In the genomic region with DNA sequence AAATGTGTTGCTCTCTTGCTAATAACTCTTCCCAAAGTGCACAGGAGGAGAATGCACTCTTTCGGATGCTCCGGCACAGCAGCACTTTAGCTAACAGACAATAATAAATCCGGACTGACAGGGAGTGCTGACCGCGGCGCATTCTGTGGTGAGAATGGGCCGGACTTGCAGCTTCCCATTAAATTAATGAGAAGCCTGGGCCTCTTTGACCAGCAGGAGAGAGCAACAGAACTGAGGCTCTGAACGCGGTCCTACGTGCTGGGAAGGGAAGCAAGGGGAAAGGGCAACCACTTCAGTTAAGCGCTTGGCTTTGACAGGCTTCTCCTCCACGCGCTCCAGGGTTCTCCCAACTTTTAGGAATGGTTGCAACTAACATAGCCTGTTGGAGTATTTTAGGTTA, we compare ENCODE assay signal across 8 mouse cellular contexts.
DNase-seq lines count a peak whose midpoint lies in the region; ATAC-seq and TF ChIP-seq lines count a peak whose summit lies in the region.

No protein-coding gene starts in this region.

- no peak overlapping the region for H3K4me2 ChIP-seq in lung, postnatal 0 days (replicated peaks; ENCODE audit: low read depth, low read length)
- 0 out of 2 replicates have a peak overlapping the region, but pooled peaks have one; percentile 22 for H3K4me2 ChIP-seq in stomach, embryonic 14.5 days (replicated peaks; ENCODE audit: low read depth, low read length)

- no peak overlapping the region for H3K4me3 ChIP-seq in lung, postnatal 0 days (ENCODE audit: low read depth, low read length)
- no peak overlapping the region for H3K4me3 ChIP-seq in stomach, embryonic 14.5 days (ENCODE audit: low read depth, low read length)

- H3K9ac ChIP-seq in lung, postnatal 0 days (replicated peaks; ENCODE audit: low read depth): no peak overlapping the region
- H3K9ac ChIP-seq in stomach, embryonic 14.5 days (replicated peaks; ENCODE audit: low read depth, low read length): no peak overlapping the region

- no peaks in the 10 kb centered on the region for H3K9me3 ChIP-seq in lung, postnatal 0 days (ENCODE audit: low read length)
- no peaks in the 10 kb centered on the region for H3K9me3 ChIP-seq in stomach, embryonic 14.5 days (ENCODE audit: control insufficient read depth, low read depth, low read length)

- ATAC-seq in lung, postnatal 0 days: no peak
- no peak; the same call in 1 of the 2 replicates for ATAC-seq in stomach, embryonic 14.5 days (ENCODE audit: insufficient number of reproducible peaks, insufficient read depth, low FRiP score, low read depth)

- peak; percentile 15 for DNase-seq in lung, postnatal 0 days (ENCODE audit: low spot score)
- no peak for DNase-seq in lung, postnatal 4 days
- DNase-seq in forelimb bud, embryonic 11.5 days (ENCODE audit: low read depth, low spot score): peak; percentile 13
- peak; percentile 66 to 76 for DNase-seq in kidney, postnatal 4 days
- no peak for DNase-seq in right cerebral cortex, postnatal 25 days
- DNase-seq in B cell, adult 2 months: no peak
- DNase-seq in frontal cortex, adult 2 months (ENCODE audit: extremely low spot score in 1 of 2, low spot score in 1 of 2): no peak

- 11% methylated on average over 13 of the region's 13 CpGs for WGBS in lung, postnatal 0 days
- 10% methylated on average over 13 of the region's 13 CpGs for WGBS in stomach, embryonic 14.5 days

- H3K4me1 ChIP-seq in lung, postnatal 0 days (ENCODE audit: insufficient read depth, low read depth, low read length): no peaks in the 10 kb centered on the region
- H3K4me1 ChIP-seq in stomach, embryonic 14.5 days (ENCODE audit: control insufficient read depth, insufficient read depth, low read length): no peaks in the 10 kb centered on the region

- no peaks in the 10 kb centered on the region for H3K36me3 ChIP-seq in lung, postnatal 0 days (ENCODE audit: insufficient read depth, low read length)
- no peaks in the 10 kb centered on the region for H3K36me3 ChIP-seq in stomach, embryonic 14.5 days (ENCODE audit: control insufficient read depth, insufficient read depth, low read length)

- no peak for TF ChIP-seq EP300 in lung, postnatal 0 days (IDR thresholded peaks at IDR 0.05)

- TF ChIP-seq CTCF in lung, postnatal 0 days (IDR thresholded peaks at IDR 0.05): no peak

- no peak overlapping the region for H3K27ac ChIP-seq in lung, postnatal 0 days (ENCODE audit: low read length)
- no peak overlapping the region for H3K27ac ChIP-seq in stomach, embryonic 14.5 days (ENCODE audit: low read length)

- no peaks in the 10 kb centered on the region for H3K27me3 ChIP-seq in lung, postnatal 0 days (replicated peaks; ENCODE audit: insufficient read depth, low read length)
- no peaks in the 10 kb centered on the region for H3K27me3 ChIP-seq in stomach, embryonic 14.5 days (ENCODE audit: control insufficient read depth, insufficient read depth, low read length)

Comparison
In these comparisons a context has a peak if more than half of its experiments do, and no peak if none do; other contexts are left out.
1. DNase-seq: peak in lung, postnatal 0 days (single experiment), forelimb bud, embryonic 11.5 days (single experiment) and kidney, postnatal 4 days (2 of 2); none in lung, postnatal 4 days (0 of 2), right cerebral cortex, postnatal 25 days (single experiment), B cell, adult 2 months (0 of 2) and frontal cortex, adult 2 months (0 of 2).